Mouse (Mus musculus) hindbrain, embryonic 15.5 days (tissue): ENCODE data around the gene Numa1. TPM values are rescaled to one million over a fixed set of nuclear protein-coding genes. Genes with fewer than 3 reads are reported as not detected.

Experiments
- ATAC-seq: fragments of 200-750 bp; cut with Nextera tagmentation; 2 replicates; pipeline ENCODE4 v1.8.0; 2017; ENCODE audit warnings: low read depth, moderate number of reproducible peaks, moderate TSS enrichment; ENCODE audit not compliant: low FRiP score
- H3K27ac ChIP-seq: fragments of 300-500 bp; sonication (generic); replicated peaks from 2 replicates; pipeline ENCODE4 v1.5.1; 2015; ENCODE audit warnings: mild to moderate bottlenecking, inconsistent platforms
- H3K27me3 ChIP-seq: fragments of 300-500 bp; sonication (generic); 2 replicates; pipeline ENCODE4 v1.6.1; 2015; ENCODE audit warnings: control low read depth, inconsistent platforms
- H3K36me3 ChIP-seq: fragments of 300-500 bp; sonication (generic); 2 replicates; pipeline ENCODE4 v1.6.1; 2015; ENCODE audit warnings: control low read depth, inconsistent platforms
- H3K4me1 ChIP-seq: fragments of 300-500 bp; sonication (generic); replicated peaks from 2 replicates; pipeline ENCODE4 v1.6.1; 2015; ENCODE audit warnings: control low read depth, inconsistent platforms
- H3K4me2 ChIP-seq: fragments of 300-500 bp; sonication (generic); 2 replicates; pipeline ENCODE4 v1.6.1; 2015; ENCODE audit warnings: moderate library complexity, mild to moderate bottlenecking, inconsistent platforms
- H3K4me3 ChIP-seq: fragments of 300-500 bp; sonication (generic); 2 replicates; pipeline ENCODE4 v1.5.1; 2015; ENCODE audit warnings: mild to moderate bottlenecking, inconsistent platforms
- H3K9ac ChIP-seq: fragments of 300-500 bp; sonication (generic); 2 replicates; pipeline ENCODE4 v1.6.1; 2015; ENCODE audit warnings: inconsistent platforms
- H3K9me3 ChIP-seq: fragments of 300-500 bp; sonication (generic); 2 replicates; pipeline ENCODE4 v1.6.1; 2016; ENCODE audit warnings: control low read depth, inconsistent platforms
- WGBS: fragments of 180-500 bp; shearing (Covaris S2); methylation state at CpG from one replicate; pipeline ENCODE4 v1.1.7; 2015; 5-methylcytosine and 5-hydroxymethylcytosine counted together
- polyA plus RNA-seq: library from polyadenylated mRNA; unstranded; fragments of >200 nt; fragmentation: Nextera tagmentation; extraction: Ambion mirVana; gene quantifications from 2 replicates; pipeline ENCODE4 v1.2.1, GENCODE M21; 2015

Numa1 gene
- 43.3 and 46.5 TPM in 2 replicates for polyA plus RNA-seq

GRCm38 (mm10) chr7:101933751-101934240 is at the start of gene Numa1, which contains the start of gene Lrrc51:
TSS of gene Numa1 (plus strand) at chr7:101934111.
TSS of gene Lrrc51 (minus strand) at chr7:101933895.
- Histone ChIP-seq H3K4me1 (peaks cover 30% of the 10 kb centered on the region), H3K4me2 (peak within 1 kb of the TSS; percentile 80), H3K27ac (peak within 1 kb of the TSS; percentile 81), H3K4me3 (peak within 1 kb of the TSS; percentile 99), H3K27me3 (no peaks in the 10 kb centered on the region), H3K36me3 (no peaks in the 10 kb centered on the region), H3K9ac (peak within 1 kb of the TSS; percentile 84), H3K9me3 (no peaks in the 10 kb centered on the region)
- under 1% methylated on average over 40 of the region's 40 CpGs for WGBS
- ATAC-seq = peak; percentile 98

- no peaks in the 10 kb centered on the region for H3K36me3 ChIP-seq
- no peak overlapping the region for H3K4me3 ChIP-seq
- WGBS = 95% methylated on average over 4 of the region's 4 CpGs
- no peak overlapping the region for H3K4me2 ChIP-seq
- H3K27me3 ChIP-seq = no peaks in the 10 kb centered on the region
- H3K27ac ChIP-seq = no peak overlapping the region
- no peak overlapping the region for H3K9ac ChIP-seq
- H3K4me1 ChIP-seq = no peaks in the 10 kb centered on the region
- H3K9me3 ChIP-seq = no peaks in the 10 kb centered on the region
- no peak for ATAC-seq
These were observed 49.8 kb upstream of the Numa1 start for GRCm38 (mm10) chr7:101884160-101884559.

GRCm38 (mm10) chr7:101886274-101886673 is 47.6 kb upstream of the Numa1 start:
- H3K9me3 ChIP-seq = no peaks in the 10 kb centered on the region
- no peaks in the 10 kb centered on the region for H3K27me3 ChIP-seq
- H3K9ac ChIP-seq = no peak overlapping the region
- no peak for ATAC-seq
- H3K36me3 ChIP-seq = no peaks in the 10 kb centered on the region
- 90% methylated on average over 6 of the region's 6 CpGs for WGBS
- no peak overlapping the region for H3K4me2 ChIP-seq
- H3K4me3 ChIP-seq = no peak overlapping the region
- H3K27ac ChIP-seq = no peak overlapping the region
- H3K4me1 ChIP-seq = no peaks in the 10 kb centered on the region

- no peak overlapping the region for H3K4me3 ChIP-seq
- H3K4me1 ChIP-seq = no peaks in the 10 kb centered on the region
- H3K36me3 ChIP-seq = no peaks in the 10 kb centered on the region
- no peak overlapping the region for H3K27ac ChIP-seq
- H3K9me3 ChIP-seq = no peaks in the 10 kb centered on the region
- no peaks in the 10 kb centered on the region for H3K27me3 ChIP-seq
- no peak for ATAC-seq
- 86% methylated on average over 4 of the region's 4 CpGs for WGBS
- no peak overlapping the region for H3K9ac ChIP-seq
- no peak overlapping the region for H3K4me2 ChIP-seq
These were observed 45.5 kb upstream of the Numa1 start for GRCm38 (mm10) chr7:101888460-101888859.

- Histone ChIP-seq H3K4me1 (peaks cover 18% of the 10 kb centered on the region), H3K4me2 (peak overlapping the region; percentile 61), H3K36me3 (no peaks in the 10 kb centered on the region), H3K9ac (peak overlapping the region; percentile 48), H3K27ac (peak overlapping the region; percentile 90), H3K4me3 (peak overlapping the region; percentile 51), H3K9me3 (no peaks in the 10 kb centered on the region), H3K27me3 (no peaks in the 10 kb centered on the region)
- WGBS = 36% methylated on average over 9 of the region's 9 CpGs
- no peak for ATAC-seq
These were observed 38.2 kb upstream of the Numa1 start for GRCm38 (mm10) chr7:101895695-101896094.

- H3K4me3 ChIP-seq = peak overlapping the region; percentile 51
- H3K27ac ChIP-seq = peak overlapping the region; percentile 90
- under 1% methylated on average over 57 of the region's 57 CpGs for WGBS
- H3K9me3 ChIP-seq = no peaks in the 10 kb centered on the region
- peak; percentile 98 for ATAC-seq
- no peaks in the 10 kb centered on the region for H3K36me3 ChIP-seq
- no peaks in the 10 kb centered on the region for H3K27me3 ChIP-seq
- peak overlapping the region; percentile 61 for H3K4me2 ChIP-seq
- peak overlapping the region; percentile 48 for H3K9ac ChIP-seq
- H3K4me1 ChIP-seq = peaks cover 18% of the 10 kb centered on the region
These were observed 37.5 kb upstream of the Numa1 start for GRCm38 (mm10) chr7:101896104-101897066.

- no peak overlapping the region for H3K4me3 ChIP-seq
- H3K27ac ChIP-seq = no peak overlapping the region
- H3K4me1 ChIP-seq = peaks cover 17% of the 10 kb centered on the region
- H3K36me3 ChIP-seq = peaks cover 4% of the 10 kb centered on the region; the same call in 1 of the 2 replicates
- H3K27me3 ChIP-seq = no peaks in the 10 kb centered on the region
- WGBS = 93% methylated on average over 16 of the region's 16 CpGs
- no peak overlapping the region for H3K4me2 ChIP-seq
- H3K9ac ChIP-seq = no peak overlapping the region
- no peak for ATAC-seq
- H3K9me3 ChIP-seq = no peaks in the 10 kb centered on the region
These were observed 33.4 kb upstream of the Numa1 start for GRCm38 (mm10) chr7:101900331-101901097.

GRCm38 (mm10) chr7:101901969-101902368 is 31.9 kb upstream of the Numa1 start:
- H3K9ac ChIP-seq = no peak overlapping the region
- peaks cover 22% of the 10 kb centered on the region for H3K4me1 ChIP-seq
- H3K27me3 ChIP-seq = no peaks in the 10 kb centered on the region
- no peak for ATAC-seq
- H3K36me3 ChIP-seq = peaks cover 4% of the 10 kb centered on the region; the same call in 1 of the 2 replicates
- no peaks in the 10 kb centered on the region for H3K9me3 ChIP-seq
- no peak overlapping the region for H3K4me2 ChIP-seq
- no peak overlapping the region for H3K27ac ChIP-seq
- no peak overlapping the region for H3K4me3 ChIP-seq
- WGBS = 93% methylated on average over 10 of the region's 10 CpGs

- Histone ChIP-seq H3K9me3 (no peaks in the 10 kb centered on the region), H3K27me3 (no peaks in the 10 kb centered on the region), H3K27ac (no peak overlapping the region), H3K4me1 (peaks cover 22% of the 10 kb centered on the region), H3K9ac (no peak overlapping the region), H3K4me3 (no peak overlapping the region), H3K4me2 (no peak overlapping the region), H3K36me3 (peaks cover 4% of the 10 kb centered on the region; the same call in 1 of the 2 replicates)
- ATAC-seq = no peak
These were observed 31.1 kb upstream of the Numa1 start for GRCm38 (mm10) chr7:101902846-101903245.

GRCm38 (mm10) chr7:101905561-101906286 is 28.2 kb upstream of the Numa1 start, which contains the start of gene Lamtor1:
TSS of gene Lamtor1 (plus strand) at chr7:101905904.
- ATAC-seq = peak; percentile 98
- H3K36me3 ChIP-seq = peaks cover 14% of the 10 kb centered on the region
- H3K9me3 ChIP-seq = no peaks in the 10 kb centered on the region
- peaks cover 31% of the 10 kb centered on the region for H3K4me1 ChIP-seq
- peak within 1 kb of the TSS; percentile 98 for H3K27ac ChIP-seq
- WGBS = under 1% methylated on average over 61 of the region's 61 CpGs
- H3K4me3 ChIP-seq = peak within 1 kb of the TSS; percentile 87
- H3K9ac ChIP-seq = peak within 1 kb of the TSS; percentile 93
- no peaks in the 10 kb centered on the region for H3K27me3 ChIP-seq
- H3K4me2 ChIP-seq = peak within 1 kb of the TSS; percentile 76

GRCm38 (mm10) chr7:101906287-101906681 is 27.6 kb upstream of the Numa1 start, which contains the start of gene Tomt:
TSS of gene Tomt (minus strand) at chr7:101906359.
- Histone ChIP-seq H3K9ac (peak within 1 kb of the TSS; percentile 93), H3K27me3 (no peaks in the 10 kb centered on the region), H3K4me3 (peak within 1 kb of the TSS; percentile 87), H3K4me2 (peak within 1 kb of the TSS; percentile 76), H3K9me3 (no peaks in the 10 kb centered on the region), H3K36me3 (peaks cover 19% of the 10 kb centered on the region), H3K4me1 (peaks cover 31% of the 10 kb centered on the region), H3K27ac (peak within 1 kb of the TSS; percentile 98)
- no peak for ATAC-seq
- WGBS = 21% methylated on average over 11 of the region's 11 CpGs
